Mouse (Mus musculus) CH12.LX (cell line): ENCODE data around the gene Ddx55. TPM values are rescaled to one million over a fixed set of nuclear protein-coding genes. Genes with fewer than 3 reads are reported as not detected.

ENCODE experiments used
- DNase-seq: peaks from one replicate; pipeline ENCODE4 v3.0.0-alpha.2; 2013; ENCODE audit errors: extremely low read depth
- H3K27ac ChIP-seq: 2 replicates; pipeline ENCODE4 v1.5.1; 2012; ENCODE audit warnings: low read depth, mild to moderate bottlenecking, control low read depth, moderate library complexity; ENCODE audit not compliant: insufficient read depth
- H3K27me3 ChIP-seq: replicated peaks from 2 replicates; pipeline ENCODE3; 2012; ENCODE audit warnings: inconsistent platforms
- H3K36me3 ChIP-seq, 2 experiments: replicated peaks in 1 of 2; 2 replicates each; pipeline versions ENCODE3 to v1.6.1; 2012; ENCODE audit warnings: inconsistent platforms in 1 of 2, low read length in 1 of 2, mild to moderate bottlenecking in 1 of 2, mixed read lengths in 1 of 2, moderate library complexity in 1 of 2; ENCODE audit not compliant: control insufficient read depth in 1 of 2, insufficient read depth in 1 of 2
- H3K4me1 ChIP-seq, 2 experiments: 2 replicates each; pipeline ENCODE4 v1.6.1; 2012; ENCODE audit warnings: inconsistent platforms in 1 of 2, moderate library complexity in 1 of 2; ENCODE audit not compliant: insufficient read depth in 2 of 2, control insufficient read depth in 1 of 2
- H3K4me2 ChIP-seq: 2 replicates; pipeline ENCODE4 v1.6.1; 2012; ENCODE audit warnings: low read depth, mild to moderate bottlenecking, control low read depth; ENCODE audit not compliant: poor library complexity, insufficient read depth, severe bottlenecking
- H3K4me3 ChIP-seq, 3 experiments: fragments of 150-350 bp in 1 of 3; sonication (generic) in 1 of 3; replicated peaks in 1 of 3; 2 replicates each; pipeline versions ENCODE3 to v1.5.1; 2011 to 2012; ENCODE audit warnings: low read depth in 2 of 3, low read length in 2 of 3, mild to moderate bottlenecking in 2 of 3, moderate library complexity in 2 of 3, control low read depth in 1 of 3, improper control_type of control experiment in 1 of 3, inconsistent platforms in 1 of 3, mixed read lengths in 1 of 3; ENCODE audit not compliant: poor library complexity in 1 of 3
- H3K79me2 ChIP-seq: replicated peaks from 2 replicates; pipeline ENCODE4 v1.6.1; 2012; ENCODE audit warnings: mild to moderate bottlenecking, moderate library complexity; ENCODE audit not compliant: control insufficient read depth, poor library complexity, insufficient read depth, severe bottlenecking; ENCODE audit errors: extremely low read depth
- H3K9ac ChIP-seq: 2 replicates; pipeline ENCODE4 v1.6.1; 2012; ENCODE audit warnings: low read depth, mild to moderate bottlenecking, control low read depth, moderate library complexity; ENCODE audit not compliant: insufficient read depth
- H3K9me3 ChIP-seq: replicated peaks from 2 replicates; pipeline ENCODE3; 2012; ENCODE audit warnings: low read length, inconsistent platforms, mixed read lengths
- BHLHE40 ChIP-seq: IDR thresholded peaks from 2 replicates; pipeline ENCODE4 v1.6.1; 2011; ENCODE audit warnings: mild to moderate bottlenecking, low read depth, low read length, improper control_type of control experiment
- CHD1 ChIP-seq: IDR thresholded peaks from 2 replicates; pipeline ENCODE4 v1.6.1; 2012; ENCODE audit warnings: low read depth, low read length, improper control_type of control experiment, inconsistent platforms
- CHD2 ChIP-seq: IDR thresholded peaks from 2 replicates; pipeline ENCODE4 v1.6.1; 2011; ENCODE audit warnings: low read length, improper control_type of control experiment
- CTCF ChIP-seq, 2 experiments: IDR thresholded peaks in 1 of 2; conservative IDR thresholded peaks in 1 of 2; 2 replicates each; pipeline ENCODE4 v1.5.1; 2011 to 2012; ENCODE audit warnings: low read depth in 2 of 2, low read length in 2 of 2, improper control_type of control experiment in 1 of 2, inconsistent platforms in 1 of 2, mild to moderate bottlenecking in 1 of 2, moderate library complexity in 1 of 2
- E2F4 ChIP-seq: IDR thresholded peaks from 2 replicates; pipeline ENCODE4 v1.6.1; 2011; ENCODE audit warnings: low read depth, low read length, improper control_type of control experiment; ENCODE audit not compliant: insufficient replicate concordance
- ELF1 ChIP-seq: IDR thresholded peaks from 2 replicates; pipeline ENCODE4 v1.6.1; 2014; ENCODE audit warnings: low read depth, mild to moderate bottlenecking, inconsistent platforms, low read length, improper control_type of control experiment
- EP300 ChIP-seq: IDR thresholded peaks from 2 replicates; pipeline ENCODE4 v1.6.1; 2011; ENCODE audit warnings: low read length, improper control_type of control experiment
- ETS1 ChIP-seq: conservative IDR thresholded peaks from 2 replicates; pipeline ENCODE4 v1.6.1; 2012; ENCODE audit warnings: low read depth, mild to moderate bottlenecking, inconsistent platforms, low read length, improper control_type of control experiment, moderate library complexity
- GABPA ChIP-seq: IDR thresholded peaks from 2 replicates; pipeline ENCODE4 v1.6.1; 2012; ENCODE audit warnings: low read depth, low read length, improper control_type of control experiment, inconsistent platforms; ENCODE audit not compliant: insufficient replicate concordance
- HCFC1 ChIP-seq: IDR thresholded peaks from 2 replicates; pipeline ENCODE4 v1.6.1; 2012; ENCODE audit warnings: low read depth, mild to moderate bottlenecking, inconsistent platforms, low read length, improper control_type of control experiment
- IRF4 ChIP-seq: IDR thresholded peaks from 2 replicates; pipeline ENCODE4 v1.6.1; 2014; ENCODE audit warnings: low read depth, mild to moderate bottlenecking, inconsistent platforms, low read length, improper control_type of control experiment
- JUN ChIP-seq: IDR thresholded peaks from 2 replicates; pipeline ENCODE4 v1.6.1; 2011; ENCODE audit warnings: low read depth, mild to moderate bottlenecking, low read length, improper control_type of control experiment, moderate library complexity; ENCODE audit not compliant: insufficient read depth
- JUND ChIP-seq: conservative IDR thresholded peaks from 2 replicates; pipeline ENCODE4 v1.6.1; 2011; ENCODE audit warnings: low read depth, low read length, improper control_type of control experiment
- KAT2A ChIP-seq: IDR thresholded peaks from 2 replicates; pipeline ENCODE4 v1.6.1; 2012; ENCODE audit warnings: low read length, improper control_type of control experiment, inconsistent platforms; ENCODE audit not compliant: insufficient replicate concordance
- MAFK ChIP-seq: IDR thresholded peaks from 2 replicates; pipeline ENCODE4 v1.6.1; 2011; ENCODE audit warnings: low read length, improper control_type of control experiment; ENCODE audit not compliant: insufficient replicate concordance
- MAZ ChIP-seq: IDR thresholded peaks from 2 replicates; pipeline ENCODE4 v1.6.1; 2012; ENCODE audit warnings: low read depth, mild to moderate bottlenecking, inconsistent platforms, low read length, improper control_type of control experiment, moderate library complexity
- MEF2A ChIP-seq: IDR thresholded peaks from 2 replicates; pipeline ENCODE4 v1.6.1; 2014; ENCODE audit warnings: low read depth, mild to moderate bottlenecking, inconsistent platforms, low read length, improper control_type of control experiment, borderline replicate concordance
- MXI1 ChIP-seq: IDR thresholded peaks from 2 replicates; pipeline ENCODE4 v1.6.1; 2011; ENCODE audit warnings: mild to moderate bottlenecking, low read depth, low read length, improper control_type of control experiment
- MYC ChIP-seq: IDR thresholded peaks from 2 replicates; pipeline ENCODE4 v1.6.1; 2011; ENCODE audit warnings: low read depth, mild to moderate bottlenecking, improper control_type of control experiment, low read length
- NELFE ChIP-seq: IDR thresholded peaks from 2 replicates; pipeline ENCODE4 v1.6.1; 2011; ENCODE audit warnings: low read depth, low read length, improper control_type of control experiment
- PAX5 ChIP-seq: IDR thresholded peaks from 2 replicates; pipeline ENCODE4 v1.6.1; 2012; ENCODE audit warnings: low read length, inconsistent platforms, mixed read lengths
- POLR2A ChIP-seq: IDR thresholded peaks from 2 replicates; pipeline ENCODE4 v1.6.1; 2011; ENCODE audit warnings: low read depth, mild to moderate bottlenecking, improper control_type of control experiment, low read length
- POLR2AphosphoS2 ChIP-seq: IDR thresholded peaks from 2 replicates; pipeline ENCODE4 v1.6.1; 2011; ENCODE audit warnings: low read depth, low read length, improper control_type of control experiment
- RAD21 ChIP-seq: IDR thresholded peaks from 2 replicates; pipeline ENCODE4 v1.6.1; 2011; ENCODE audit warnings: low read depth, mild to moderate bottlenecking, low read length, improper control_type of control experiment, moderate library complexity
- RCOR1 ChIP-seq: conservative IDR thresholded peaks from 2 replicates; pipeline ENCODE4 v1.6.1; 2012; ENCODE audit warnings: low read depth, mild to moderate bottlenecking, inconsistent platforms, low read length, improper control_type of control experiment
- SIN3A ChIP-seq: IDR thresholded peaks from 2 replicates; pipeline ENCODE4 v1.6.1; 2012; ENCODE audit warnings: low read length, improper control_type of control experiment, inconsistent platforms
- SMC3 ChIP-seq: IDR thresholded peaks from 2 replicates; pipeline ENCODE4 v1.6.1; 2011; ENCODE audit warnings: low read depth, low read length, improper control_type of control experiment
- UBTF ChIP-seq: IDR thresholded peaks from 2 replicates; pipeline ENCODE4 v1.6.1; 2012; ENCODE audit warnings: low read depth, mild to moderate bottlenecking, inconsistent platforms, low read length, improper control_type of control experiment, moderate library complexity
- USF1 ChIP-seq: IDR thresholded peaks from 2 replicates; pipeline ENCODE4 v1.6.1; 2014; ENCODE audit warnings: low read depth, mild to moderate bottlenecking, inconsistent platforms, low read length, improper control_type of control experiment
- USF2 ChIP-seq: conservative IDR thresholded peaks from 2 replicates; pipeline ENCODE4 v1.6.1; 2011; ENCODE audit warnings: low read depth, low read length, improper control_type of control experiment
- ZC3H11A ChIP-seq: IDR thresholded peaks from 2 replicates; pipeline ENCODE4 v1.6.1; 2012; ENCODE audit warnings: low read depth, mild to moderate bottlenecking, inconsistent platforms, low read length, improper control_type of control experiment
- ZKSCAN1 ChIP-seq: IDR thresholded peaks from 2 replicates; pipeline ENCODE4 v1.6.1; 2012; ENCODE audit warnings: low read depth, inconsistent platforms, low read length, improper control_type of control experiment, borderline replicate concordance
- ZMIZ1 ChIP-seq: IDR thresholded peaks from 2 replicates; pipeline ENCODE4 v1.6.1; 2012; ENCODE audit warnings: low read depth, mild to moderate bottlenecking, inconsistent platforms, low read length, improper control_type of control experiment
- ZNF384 ChIP-seq: IDR thresholded peaks from 2 replicates; pipeline ENCODE4 v1.6.1; 2012; ENCODE audit warnings: low read depth, low read length, improper control_type of control experiment, inconsistent platforms
- dilution Hi-C: fragments of 300-500 bp; cut with MboI; formaldehyde crosslinking; loops from 2 replicates; pipeline ENCODE4 v1.14.3; 2020; ENCODE audit warnings: low sequenced_read_pairs; ENCODE audit not compliant: extremely low pct_unique_long_range_greater_than_20kb, extremely low pct_ligation_motif_present
- in situ Hi-C: fragments of 300-500 bp; cut with MboI; formaldehyde crosslinking; loops from 3 replicates; pipeline ENCODE4 v1.14.3; 2019; ENCODE audit warnings: low sequenced_read_pairs, low pct_ligation_motif_present, low pct_unique_long_range_greater_than_20kb, mixed read lengths
- polyA plus RNA-seq: library from polyadenylated mRNA; unstranded; fragments of >175 nt; gene quantifications from 2 replicates; pipeline ENCODE4 v1.2.1, GENCODE M21; 2012; ENCODE audit warnings: low read depth; ENCODE audit not compliant: insufficient read length
- total RNA-seq, 2 experiments: library from RNA; depleted of rRNA; stranded (reverse); fragments of 300-350 nt in 1 of 2; fragments of >200 nt in 1 of 2; gene quantifications; 2 replicates each; pipeline ENCODE4 v1.2.3; 2012 to 2014

Ddx55 gene
- total and polyA plus RNA-seq, 3 experiments, result 15.1 to 25.9 (median 18.2) TPM

- no peak for TF ChIP-seq ZC3H11A
- no peak for TF ChIP-seq MEF2A
- TF ChIP-seq EP300, result peak; percentile 68; the same call in 1 of the 2 replicates
- TF ChIP-seq E2F4, result no peak
- TF ChIP-seq CHD1, result no peak
- no peak for TF ChIP-seq HCFC1
- no peak for TF ChIP-seq RCOR1
- no peak for TF ChIP-seq ZNF384
- no peak for TF ChIP-seq SMC3
- TF ChIP-seq RAD21, result no peak
Observed at GRCm38 (mm10) chr5:124536776-124537175, 15.9 kb upstream of the Ddx55 start (continued).

DNA sequence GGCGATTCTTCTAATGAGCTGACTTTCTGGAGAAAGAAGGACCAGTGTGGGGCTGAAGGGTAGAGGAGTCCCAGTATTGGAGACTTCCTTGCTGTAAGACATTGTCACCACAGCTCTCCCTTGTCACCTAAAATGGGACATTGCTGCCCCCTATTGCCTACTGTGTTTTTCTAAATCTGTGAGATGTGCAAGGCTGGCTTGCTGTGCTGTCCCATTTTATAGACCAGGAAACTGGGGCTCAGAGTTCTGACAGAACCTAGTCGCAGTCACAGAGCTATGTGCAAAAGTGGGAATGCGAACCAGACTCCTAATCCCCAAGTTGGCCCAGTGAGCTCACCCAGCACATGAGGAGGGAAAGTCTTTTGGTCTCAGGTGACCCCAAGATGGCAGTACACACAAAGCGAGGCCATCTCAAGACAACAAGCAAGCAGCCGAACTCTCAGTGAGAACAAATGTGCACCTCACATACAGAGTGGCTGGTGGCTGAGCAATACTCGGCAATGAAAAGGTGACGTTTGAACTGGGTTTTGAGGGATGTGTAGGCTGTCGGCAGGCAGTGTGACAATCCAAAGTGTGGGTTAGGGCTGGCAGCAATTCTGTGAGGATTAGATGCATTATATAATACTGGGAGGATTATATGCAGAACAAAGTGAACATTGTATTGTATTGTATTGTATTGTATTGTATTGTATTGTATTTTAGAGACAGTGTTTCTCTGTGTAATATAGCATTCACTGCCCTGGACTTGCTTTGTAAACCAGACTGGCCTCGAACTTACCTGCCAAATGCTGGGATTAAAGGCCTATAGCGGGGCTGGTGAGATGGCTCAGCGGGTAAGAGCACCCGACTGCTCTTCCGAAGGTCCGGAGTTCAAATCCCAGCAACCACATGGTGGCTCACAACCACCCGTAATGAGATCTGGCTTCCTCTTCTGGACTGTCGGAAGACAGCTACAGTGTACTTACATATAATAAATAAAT lies 13.6 kb upstream of the Ddx55 start:
- dilution Hi-C loops, result no loop called here
- peaks cover 4 to 47% of the 10 kb centered on the region in 2 experiments; a peak in 3 of 4 replicates for H3K4me1 ChIP-seq
- in situ Hi-C loops, result no loop called here
- H3K27me3 ChIP-seq, result no peaks in the 10 kb centered on the region
- no peak overlapping the region for H3K4me3 ChIP-seq
- H3K27ac ChIP-seq, result peak overlapping the region; percentile 38
- peaks cover 33% of the 10 kb centered on the region for H3K79me2 ChIP-seq
- H3K9ac ChIP-seq, result no peak overlapping the region
- H3K9me3 ChIP-seq, result no peaks in the 10 kb centered on the region
- H3K36me3 ChIP-seq, result peaks cover 7 to 19% of the 10 kb centered on the region in 2 experiments
- DNase-seq, result peak; percentile 89
- no peak overlapping the region for H3K4me2 ChIP-seq
- no peak for TF ChIP-seq USF2
- TF ChIP-seq SIN3A, result no peak
- no peak for TF ChIP-seq E2F4
- no peak for TF ChIP-seq PAX5
- no peak for TF ChIP-seq POLR2AphosphoS2
- TF ChIP-seq HCFC1, result no peak
- no peak for TF ChIP-seq USF1
- no peak for TF ChIP-seq MAFK
- TF ChIP-seq MAZ, result no peak
- TF ChIP-seq RAD21, result peak; percentile 95
- TF ChIP-seq ZNF384, result peak; percentile 38; the same call in 1 of the 2 replicates
- TF ChIP-seq JUND, result no peak
- no peak for TF ChIP-seq ZMIZ1
- no peak for TF ChIP-seq CHD2
- no peak for TF ChIP-seq MXI1
- peak; percentile 61 for TF ChIP-seq ZC3H11A
- no peak for TF ChIP-seq MEF2A
- no peak for TF ChIP-seq UBTF
- TF ChIP-seq ETS1, result no peak
- TF ChIP-seq NELFE, result no peak
- TF ChIP-seq BHLHE40, result 0 out of 2 replicates have a peak, but pooled peaks have one; percentile 22
- TF ChIP-seq POLR2A, result no peak
- no peak for TF ChIP-seq CHD1
- peak; percentile 59 to 93 for TF ChIP-seq CTCF (conservative IDR thresholded peaks at IDR 0.05 in 1 of 2, IDR thresholded peaks at IDR 0.05 in 1 of 2; ENCODE audit: low read depth in 2 of 2, low read length in 2 of 2)
- TF ChIP-seq JUN, result no peak
- TF ChIP-seq GABPA, result no peak
- TF ChIP-seq KAT2A, result no peak
- no peak for TF ChIP-seq ZKSCAN1
- TF ChIP-seq SMC3, result peak; percentile 85
- no peak for TF ChIP-seq MYC
- peak; percentile 9; the same call in 1 of the 2 replicates for TF ChIP-seq ELF1
- TF ChIP-seq EP300, result no peak
- no peak; the same call in 1 of the 2 replicates for TF ChIP-seq IRF4
